Mouse (Mus musculus) neural tube, embryonic 14.5 days (tissue): Measurements from ENCODE around the gene Senp2. TPM values are rescaled to one million over a fixed set of nuclear protein-coding genes. Genes with fewer than 3 reads are reported as not detected.

Source experiments
- ATAC-seq: fragments of 200-750 bp; cut with Nextera tagmentation; 2 replicates; pipeline ENCODE4 v1.8.0; 2017; ENCODE audit warnings: low read depth, mild to moderate bottlenecking, moderate TSS enrichment, moderate library complexity
- H3K27ac ChIP-seq: fragments of 300-500 bp; sonication (generic); 2 replicates; pipeline ENCODE4 v1.5.1; 2014; ENCODE audit warnings: low read depth, mild to moderate bottlenecking, control low read depth, low read length, moderate library complexity, mixed read lengths
- H3K27me3 ChIP-seq: fragments of 300-500 bp; sonication (generic); 2 replicates; pipeline ENCODE4 v1.6.1; 2014; ENCODE audit warnings: low read length; ENCODE audit not compliant: control insufficient read depth, insufficient read depth
- H3K36me3 ChIP-seq: fragments of 300-500 bp; sonication (generic); 2 replicates; pipeline ENCODE4 v1.6.1; 2014; ENCODE audit warnings: low read length, mixed read lengths; ENCODE audit not compliant: control insufficient read depth, insufficient read depth
- H3K4me1 ChIP-seq: fragments of 300-500 bp; sonication (generic); 2 replicates; pipeline ENCODE4 v1.6.1; 2014; ENCODE audit warnings: low read length; ENCODE audit not compliant: control insufficient read depth, insufficient read depth
- H3K4me2 ChIP-seq: fragments of 300-500 bp; sonication (generic); 2 replicates; pipeline ENCODE4 v1.6.1; 2014; ENCODE audit warnings: mild to moderate bottlenecking, low read depth, low read length, control low read depth
- H3K4me3 ChIP-seq: fragments of 300-500 bp; sonication (generic); 2 replicates; pipeline ENCODE4 v1.5.1; 2014; ENCODE audit warnings: low read depth, low read length, control low read depth, mixed read lengths
- H3K9ac ChIP-seq: fragments of 300-500 bp; sonication (generic); replicated peaks from 2 replicates; pipeline ENCODE4 v1.6.1; 2014; ENCODE audit warnings: low read depth, mild to moderate bottlenecking, control low read depth, low read length, mixed read lengths
- H3K9me3 ChIP-seq: fragments of 300-500 bp; sonication (generic); 2 replicates; pipeline ENCODE4 v1.6.1; 2016; ENCODE audit warnings: low read length; ENCODE audit not compliant: control insufficient read depth
- WGBS: fragments of 180-500 bp; shearing (Covaris S2); extraction: QIAGEN DNeasy Blood & Tissue Kit; methylation state at CpG from one replicate; pipeline ENCODE4 v1.1.7; 2014; 5-methylcytosine and 5-hydroxymethylcytosine counted together
- polyA plus RNA-seq: library from polyadenylated mRNA; unstranded; fragments of >200 nt; fragmentation: Nextera tagmentation; extraction: Ambion mirVana; gene quantifications from 2 replicates; pipeline ENCODE4 v1.2.1, GENCODE M21; 2014

Senp2 gene
- polyA plus RNA-seq, 1 experiment from 2014 or later, result 60.7 TPM

- Histone ChIP-seq H3K36me3 (peaks cover 39% of the 10 kb centered on the region), H3K4me2 (no peak overlapping the region), H3K4me3 (no peak overlapping the region), H3K27me3 (no peaks in the 10 kb centered on the region), H3K4me1 (no peaks in the 10 kb centered on the region), H3K9me3 (no peaks in the 10 kb centered on the region), H3K9ac (no peak overlapping the region), H3K27ac (no peak overlapping the region)
- no peak for ATAC-seq
These were observed 56.3 kb downstream of the Senp2 start for GRCm38 (mm10) chr16:22065536-22065935.

GRCm38 (mm10) chr16:22067406-22067805, 58.1 kb downstream of the Senp2 start:
- Histone ChIP-seq H3K27me3 (no peaks in the 10 kb centered on the region), H3K9me3 (no peaks in the 10 kb centered on the region), H3K9ac (no peak overlapping the region), H3K4me3 (no peak overlapping the region), H3K36me3 (peaks cover 34% of the 10 kb centered on the region), H3K4me2 (no peak overlapping the region), H3K27ac (no peak overlapping the region), H3K4me1 (no peaks in the 10 kb centered on the region)
- WGBS, result 84% methylated on average over 8 of the region's 8 CpGs
- ATAC-seq, result no peak

GRCm38 (mm10) chr16:22071361-22071760, 62.1 kb downstream of the Senp2 start:
- Histone ChIP-seq H3K27ac (no peak overlapping the region), H3K4me2 (no peak overlapping the region), H3K4me3 (no peak overlapping the region), H3K9me3 (no peaks in the 10 kb centered on the region), H3K9ac (no peak overlapping the region), H3K27me3 (no peaks in the 10 kb centered on the region), H3K4me1 (no peaks in the 10 kb centered on the region), H3K36me3 (peaks cover 28% of the 10 kb centered on the region; the same call in 1 of the 2 replicates)
- ATAC-seq, result no peak
- 83% methylated on average over 7 of the region's 7 CpGs for WGBS

- peaks cover 23% of the 10 kb centered on the region for H3K36me3 ChIP-seq
- WGBS, result 82% methylated on average over 6 of the region's 6 CpGs
- H3K4me3 ChIP-seq, result no peak overlapping the region
- no peaks in the 10 kb centered on the region for H3K9me3 ChIP-seq
- H3K4me1 ChIP-seq, result no peaks in the 10 kb centered on the region
- no peaks in the 10 kb centered on the region for H3K27me3 ChIP-seq
- no peak overlapping the region for H3K27ac ChIP-seq
- H3K9ac ChIP-seq, result no peak overlapping the region
- H3K4me2 ChIP-seq, result no peak overlapping the region
- ATAC-seq, result no peak
These were observed 65.8 kb downstream of the Senp2 start for GRCm38 (mm10) chr16:22075067-22075466.

GRCm38 (mm10) chr16:22075829-22076619, 66.7 kb downstream of the Senp2 start:
- no peaks in the 10 kb centered on the region for H3K27me3 ChIP-seq
- no peaks in the 10 kb centered on the region for H3K9me3 ChIP-seq
- no peak for ATAC-seq
- no peak overlapping the region for H3K9ac ChIP-seq
- no peak overlapping the region for H3K27ac ChIP-seq
- 12% methylated on average over 5 of the region's 5 CpGs for WGBS
- no peaks in the 10 kb centered on the region for H3K4me1 ChIP-seq
- H3K36me3 ChIP-seq, result peaks cover 19% of the 10 kb centered on the region
- no peak overlapping the region for H3K4me2 ChIP-seq
- no peak overlapping the region for H3K4me3 ChIP-seq

GRCm38 (mm10) chr16:22076620-22076941, 67.3 kb downstream of the Senp2 start:
- H3K36me3 ChIP-seq, result peaks cover 19% of the 10 kb centered on the region
- H3K27me3 ChIP-seq, result no peaks in the 10 kb centered on the region
- ATAC-seq, result no peak
- H3K4me1 ChIP-seq, result no peaks in the 10 kb centered on the region
- no peak overlapping the region for H3K4me3 ChIP-seq
- H3K4me2 ChIP-seq, result no peak overlapping the region
- no peaks in the 10 kb centered on the region for H3K9me3 ChIP-seq
- 48% methylated on average over 4 of the region's 4 CpGs for WGBS
- H3K27ac ChIP-seq, result no peak overlapping the region
- H3K9ac ChIP-seq, result no peak overlapping the region

GRCm38 (mm10) chr16:22080125-22080710, 70.9 kb downstream of the Senp2 start:
- Histone ChIP-seq H3K27ac (no peak overlapping the region), H3K4me1 (no peaks in the 10 kb centered on the region), H3K4me2 (no peak overlapping the region), H3K36me3 (peaks cover 15% of the 10 kb centered on the region), H3K4me3 (no peak overlapping the region), H3K9me3 (no peaks in the 10 kb centered on the region), H3K27me3 (no peaks in the 10 kb centered on the region), H3K9ac (no peak overlapping the region)
- WGBS, result 89% methylated on average over 12 of the region's 12 CpGs
- no peak for ATAC-seq

GRCm38 (mm10) chr16:22085411-22085810, 76.1 kb downstream of the Senp2 start:
- H3K4me1 ChIP-seq, result no peaks in the 10 kb centered on the region
- no peaks in the 10 kb centered on the region for H3K9me3 ChIP-seq
- H3K27ac ChIP-seq, result no peak overlapping the region
- WGBS, result 69% methylated on average over 4 of the region's 4 CpGs
- no peaks in the 10 kb centered on the region for H3K27me3 ChIP-seq
- ATAC-seq, result no peak
- H3K4me2 ChIP-seq, result no peak overlapping the region
- peaks cover 4% of the 10 kb centered on the region; the same call in 1 of the 2 replicates for H3K36me3 ChIP-seq
- H3K9ac ChIP-seq, result no peak overlapping the region
- H3K4me3 ChIP-seq, result no peak overlapping the region

GRCm38 (mm10) chr16:22091255-22091783, 82.0 kb downstream of the Senp2 start:
- 0 out of 2 replicates have a peak, but pooled peaks cover 4% of the 10 kb centered on the region for H3K36me3 ChIP-seq
- H3K9ac ChIP-seq, result no peak overlapping the region
- no peak overlapping the region for H3K4me2 ChIP-seq
- H3K9me3 ChIP-seq, result no peaks in the 10 kb centered on the region
- H3K27me3 ChIP-seq, result no peaks in the 10 kb centered on the region
- H3K4me3 ChIP-seq, result no peak overlapping the region
- no peaks in the 10 kb centered on the region for H3K4me1 ChIP-seq
- H3K27ac ChIP-seq, result no peak overlapping the region
- ATAC-seq, result no peak
- WGBS, result 91% methylated on average over 3 of the region's 3 CpGs
